In genomic region chr2:32289578-32289977, GRCm38 (mm10) we compare ENCODE assay signal across 8 mouse cellular contexts. TPM values are rescaled to one million over a fixed set of nuclear protein-coding genes. Genes with fewer than 3 reads are reported as not detected.
A peak's percentile ranks its signal among the peaks of the same experiment; 100 is the strongest.
DNase-seq lines count a peak whose midpoint lies in the region; ATAC-seq lines count a peak whose summit lies in the region.

No protein-coding gene starts in this region.

- peaks cover 45% of the 10 kb centered on the region for H3K36me3 ChIP-seq in kidney, embryonic 15.5 days
- peaks cover 3% of the 10 kb centered on the region for H3K36me3 ChIP-seq in liver, embryonic 11.5 days (ENCODE audit: control insufficient read depth, insufficient read depth, low read length)
- H3K36me3 ChIP-seq in splenic B cell, adult 2 months (ENCODE audit: control insufficient read depth, insufficient read depth, low read length, poor library complexity, severe bottlenecking): no peaks in the 10 kb centered on the region

- peak overlapping the region; percentile 79; the same call in 1 of the 2 replicates for H3K9ac ChIP-seq in kidney, embryonic 15.5 days
- H3K9ac ChIP-seq in liver, embryonic 11.5 days (ENCODE audit: low read depth, low read length): no peak overlapping the region

- peak overlapping the region; percentile 82 for H3K4me3 ChIP-seq in kidney, embryonic 15.5 days (replicated peaks)
- peak overlapping the region; percentile 87 for H3K4me3 ChIP-seq in liver, embryonic 11.5 days (ENCODE audit: low read depth, low read length)

- no peak for ATAC-seq in kidney, embryonic 15.5 days (replicated peaks; ENCODE audit: low FRiP score)
- ATAC-seq in erythroid progenitor cell, adult 5-6 weeks (replicated peaks; ENCODE audit: low FRiP score, poor library complexity, severe bottlenecking): peak; percentile 47; the same call in 1 of the 2 replicates
- no peak for ATAC-seq in liver, embryonic 11.5 days (replicated peaks; ENCODE audit: low FRiP score)

- DNase-seq in kidney, postnatal 4 days: no peak
- peak; percentile 14 for DNase-seq in Muller cell, postnatal 12 days (ENCODE audit: inconsistent ontology term)
- no peak for DNase-seq in liver, embryonic 11.5 days (ENCODE audit: low spot score)
- DNase-seq in splenic B cell, adult 2 months (ENCODE audit: low read depth, low spot score): peak; percentile 88
- no peak for DNase-seq in layer of hippocampus, postnatal 25 days (ENCODE audit: extremely low spot score in 1 of 2, low spot score in 1 of 2)
- no peak for DNase-seq in frontal cortex, adult 2 months (ENCODE audit: extremely low spot score in 1 of 2, low spot score in 1 of 2)

- H3K4me1 ChIP-seq in kidney, embryonic 15.5 days: peaks cover 21% of the 10 kb centered on the region
- H3K4me1 ChIP-seq in liver, embryonic 11.5 days (replicated peaks; ENCODE audit: control insufficient read depth, insufficient read depth, low read length): peaks cover 13% of the 10 kb centered on the region

- H3K27ac ChIP-seq in kidney, embryonic 15.5 days: no peak overlapping the region
- no peak overlapping the region for H3K27ac ChIP-seq in liver, embryonic 11.5 days (ENCODE audit: low read depth, low read length)

- peak overlapping the region; percentile 76 for H3K4me2 ChIP-seq in kidney, embryonic 15.5 days
- H3K4me2 ChIP-seq in liver, embryonic 11.5 days: peak overlapping the region; percentile 82

- H3K9me3 ChIP-seq in kidney, embryonic 15.5 days (replicated peaks): no peaks in the 10 kb centered on the region
- no peaks in the 10 kb centered on the region for H3K9me3 ChIP-seq in liver, embryonic 11.5 days (ENCODE audit: control insufficient read depth, low read length)

- no peaks in the 10 kb centered on the region for H3K27me3 ChIP-seq in kidney, embryonic 15.5 days
- no peaks in the 10 kb centered on the region for H3K27me3 ChIP-seq in liver, embryonic 11.5 days (replicated peaks; ENCODE audit: control insufficient read depth, insufficient read depth, low read length)
- H3K27me3 ChIP-seq in splenic B cell, adult 2 months (ENCODE audit: control insufficient read depth, insufficient read depth, low read length, poor library complexity, severe bottlenecking): no peaks in the 10 kb centered on the region

RNA-seq across cellular contexts. Expression of gene Swi5, which starts 1.7 kb away (rescaled TPM):
- polyA plus RNA-seq in kidney, embryonic 15.5 days (2015; fragmentation: Nextera tagmentation; extraction: Ambion mirVana): 419 and 447 TPM in 2 replicates
- total RNA-seq in erythroid progenitor cell, adult 5-6 weeks (2015; ENCODE audit: low replicate concordance): 49.4 and 68.7 TPM in 2 replicates
- total RNA-seq in erythroid progenitor cell, adult 5-6 weeks (2017; ENCODE audit: low replicate concordance): 77.7 and 95.8 TPM in 2 replicates
- 369 and 385 TPM in 2 replicates for polyA plus RNA-seq in liver, embryonic 11.5 days (2014; fragmentation: Nextera tagmentation; extraction: Ambion mirVana)
- 100 to 1,000 TPM; 206 to 208 TPM for total RNA-seq in layer of hippocampus, postnatal 25 days (2021)
- 267 and 274 TPM in 2 replicates for polyA plus RNA-seq in frontal cortex, adult 2 months (2012; rRNA removed)

RNA-seq across cellular contexts. Expression of gene Golga2, which starts 2.4 kb away (rescaled TPM):
- polyA plus RNA-seq in kidney, embryonic 15.5 days (2015; fragmentation: Nextera tagmentation; extraction: Ambion mirVana): 23.0 and 27.3 TPM in 2 replicates
- total RNA-seq in erythroid progenitor cell, adult 5-6 weeks (2015; ENCODE audit: low replicate concordance): 32.7 and 43.2 TPM in 2 replicates
- total RNA-seq in erythroid progenitor cell, adult 5-6 weeks (2017; ENCODE audit: low replicate concordance): 39.0 and 62.4 TPM in 2 replicates
- 18.8 and 19.7 TPM in 2 replicates for polyA plus RNA-seq in liver, embryonic 11.5 days (2014; fragmentation: Nextera tagmentation; extraction: Ambion mirVana)
- total RNA-seq in layer of hippocampus, postnatal 25 days (2021): 10 to 100 TPM; 81.4 to 89.9 TPM
- polyA plus RNA-seq in frontal cortex, adult 2 months (2012; rRNA removed): 59.2 and 66.6 TPM in 2 replicates

RNA-seq across cellular contexts. Expression of gene Uck1, which starts 29.6 kb away (rescaled TPM):
- 72.2 and 74.5 TPM in 2 replicates for polyA plus RNA-seq in kidney, embryonic 15.5 days (2015; fragmentation: Nextera tagmentation; extraction: Ambion mirVana)
- total RNA-seq in erythroid progenitor cell, adult 5-6 weeks (2015; ENCODE audit: low replicate concordance): 7.5 and 11.5 TPM in 2 replicates
- 20.4 and 20.9 TPM in 2 replicates for total RNA-seq in erythroid progenitor cell, adult 5-6 weeks (2017; ENCODE audit: low replicate concordance)
- 57.3 and 59.5 TPM in 2 replicates for polyA plus RNA-seq in liver, embryonic 11.5 days (2014; fragmentation: Nextera tagmentation; extraction: Ambion mirVana)
- 10 to 100 TPM; 52.8 to 60.0 TPM for total RNA-seq in layer of hippocampus, postnatal 25 days (2021)
- polyA plus RNA-seq in frontal cortex, adult 2 months (2012; rRNA removed): 69.5 and 72.7 TPM in 2 replicates

RNA-seq across cellular contexts. Expression of gene Pomt1, which starts 53.2 kb away (rescaled TPM):
- 28.7 and 31.6 TPM in 2 replicates for polyA plus RNA-seq in kidney, embryonic 15.5 days (2015; fragmentation: Nextera tagmentation; extraction: Ambion mirVana)
- total RNA-seq in erythroid progenitor cell, adult 5-6 weeks (2015; ENCODE audit: low replicate concordance): 14.1 and 23.1 TPM in 2 replicates
- 18.0 and 36.3 TPM in 2 replicates for total RNA-seq in erythroid progenitor cell, adult 5-6 weeks (2017; ENCODE audit: low replicate concordance)
- 35.7 and 37.1 TPM in 2 replicates for polyA plus RNA-seq in liver, embryonic 11.5 days (2014; fragmentation: Nextera tagmentation; extraction: Ambion mirVana)
- total RNA-seq in layer of hippocampus, postnatal 25 days (2021): 10 to 100 TPM; 21.4 to 25.2 TPM
- polyA plus RNA-seq in frontal cortex, adult 2 months (2012; rRNA removed): 20.4 and 21.6 TPM in 2 replicates

Comparison
In these comparisons a context has a peak if more than half of its experiments do, and no peak if none do; other contexts are left out.
1. DNase-seq: peak in Muller cell, postnatal 12 days (single experiment) and splenic B cell, adult 2 months (single experiment); none in kidney, postnatal 4 days (0 of 2), liver, embryonic 11.5 days (single experiment), layer of hippocampus, postnatal 25 days (0 of 2) and frontal cortex, adult 2 months (0 of 2).